Mouse (Mus musculus) megakaryocyte, embryonic 14.5 days (primary cell): ENCODE data around the gene Fbxl13.

Source experiments
- FLI1 ChIP-seq: IDR thresholded peaks from 2 replicates; pipeline ENCODE4 v1.6.1; 2012; ENCODE audit warnings: low read length, inconsistent platforms, mixed read lengths
- GATA1 ChIP-seq: IDR thresholded peaks from 3 replicates; pipeline ENCODE4 v1.6.1; 2012; ENCODE audit warnings: mixed read lengths, low read length, inconsistent platforms, borderline replicate concordance

- TF ChIP-seq GATA1 (no peak), FLI1 (no peak)
Observed at GRCm38 (mm10) chr5:21685001-21685400, 39.6 kb upstream of the Fbxl13 start.
